Mouse (Mus musculus) liver, embryonic 11.5 days (tissue): ENCODE measurements around the gene Xpc. TPM values are rescaled to one million over a fixed set of nuclear protein-coding genes. Genes with fewer than 3 reads are reported as not detected.

Experiments
- ATAC-seq: fragments of 200-750 bp; cut with Nextera tagmentation; replicated peaks from 2 replicates; pipeline ENCODE4 v1.8.0; 2017; ENCODE audit warnings: moderate number of reproducible peaks, mild to moderate bottlenecking, moderate TSS enrichment, moderate library complexity; ENCODE audit not compliant: low FRiP score
- DNase-seq: peaks from one replicate; pipeline ENCODE4 v3.0.0-alpha.2; 2017; ENCODE audit warnings: low spot score
- H3K27ac ChIP-seq: fragments of 300-500 bp; sonication (generic); 2 replicates; pipeline ENCODE4 v1.5.1; 2014; ENCODE audit warnings: mild to moderate bottlenecking, low read depth, low read length, control low read depth
- H3K27me3 ChIP-seq: fragments of 300-500 bp; sonication (generic); replicated peaks from 2 replicates; pipeline ENCODE4 v1.6.1; 2014; ENCODE audit warnings: low read length, mixed read lengths; ENCODE audit not compliant: control insufficient read depth, insufficient read depth
- H3K36me3 ChIP-seq: fragments of 300-500 bp; sonication (generic); 2 replicates; pipeline ENCODE4 v1.6.1; 2014; ENCODE audit warnings: mild to moderate bottlenecking, low read length, moderate library complexity, mixed read lengths; ENCODE audit not compliant: control insufficient read depth, insufficient read depth
- H3K4me1 ChIP-seq: fragments of 300-500 bp; sonication (generic); replicated peaks from 2 replicates; pipeline ENCODE4 v1.6.1; 2014; ENCODE audit warnings: low read length, mixed read lengths; ENCODE audit not compliant: control insufficient read depth, insufficient read depth
- H3K4me2 ChIP-seq: fragments of 300-500 bp; sonication (generic); 2 replicates; pipeline ENCODE4 v1.6.1; 2014; ENCODE audit warnings: mild to moderate bottlenecking, control low read depth, moderate library complexity
- H3K4me3 ChIP-seq: fragments of 300-500 bp; sonication (generic); 2 replicates; pipeline ENCODE4 v1.5.1; 2014; ENCODE audit warnings: low read depth, low read length, control low read depth
- H3K9ac ChIP-seq: fragments of 300-500 bp; sonication (generic); 2 replicates; pipeline ENCODE4 v1.6.1; 2014; ENCODE audit warnings: low read depth, low read length, control low read depth
- H3K9me3 ChIP-seq: fragments of 300-500 bp; sonication (generic); 2 replicates; pipeline ENCODE4 v1.6.1; 2016; ENCODE audit warnings: low read length, inconsistent platforms, mixed read lengths; ENCODE audit not compliant: control insufficient read depth
- WGBS: fragments of 180-500 bp; shearing (Covaris S2); extraction: QIAGEN DNeasy Blood & Tissue Kit; methylation state at CpG from one replicate; pipeline ENCODE4 v1.1.7; 2014; 5-methylcytosine and 5-hydroxymethylcytosine counted together
- polyA plus RNA-seq: library from polyadenylated mRNA; unstranded; fragments of >200 nt; fragmentation: Nextera tagmentation; extraction: Ambion mirVana; gene quantifications from 2 replicates; pipeline ENCODE4 v1.2.1, GENCODE M21; 2014

Xpc gene
- polyA plus RNA-seq, 1 experiment from 2014 or later, result 13.2 TPM

GRCm38 (mm10) chr6:91491004-91491403 lies 24.7 kb downstream of the Xpc start:
- 70% methylated on average over 6 of the region's 6 CpGs for WGBS
- no peak for ATAC-seq
- no peaks in the 10 kb centered on the region for H3K9me3 ChIP-seq

DNA sequence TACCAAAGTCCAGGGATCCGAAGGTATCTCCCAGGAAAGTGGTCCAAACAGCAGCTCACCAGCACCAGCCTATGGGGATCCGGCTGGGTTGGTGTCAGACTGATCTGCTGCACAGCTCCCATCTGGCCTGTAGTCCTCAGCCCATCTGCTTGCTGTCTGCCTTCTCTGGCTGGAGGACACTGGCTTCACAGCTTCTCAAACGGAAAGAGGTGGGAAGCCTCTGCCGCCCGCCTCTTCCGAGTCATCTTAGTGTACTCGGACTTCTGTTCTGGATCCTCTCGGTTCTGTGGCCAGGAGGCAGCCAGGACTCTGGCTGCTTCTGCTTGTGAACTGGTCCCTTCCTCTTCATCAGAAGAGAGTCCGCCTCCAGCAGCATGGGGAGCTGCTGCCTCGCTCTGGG lies 25.8 kb downstream of the Xpc start:
- Histone ChIP-seq H3K4me3 (no peak overlapping the region), H3K27ac (no peak overlapping the region), H3K9ac (no peak overlapping the region), H3K4me1 (no peaks in the 10 kb centered on the region), H3K36me3 (peaks cover 32% of the 10 kb centered on the region), H3K9me3 (no peaks in the 10 kb centered on the region), H3K4me2 (no peak overlapping the region), H3K27me3 (no peaks in the 10 kb centered on the region)
- no peak for ATAC-seq
- no peak for DNase-seq
- WGBS, result 85% methylated on average over 10 of the region's 10 CpGs

More at GRCm38 (mm10) chr6:91491004-91491403, 24.7 kb downstream of the Xpc start:
- Histone ChIP-seq H3K4me2 (no peak overlapping the region), H3K27ac (no peak overlapping the region), H3K27me3 (no peaks in the 10 kb centered on the region), H3K4me1 (no peaks in the 10 kb centered on the region), H3K9ac (no peak overlapping the region), H3K4me3 (no peak overlapping the region), H3K36me3 (peaks cover 25% of the 10 kb centered on the region)
- no peak for DNase-seq

GRCm38 (mm10) chr6:91488496-91489212 lies 27.0 kb downstream of the Xpc start:
- Histone ChIP-seq H3K4me1 (no peaks in the 10 kb centered on the region), H3K27ac (no peak overlapping the region), H3K36me3 (peaks cover 35% of the 10 kb centered on the region), H3K9me3 (no peaks in the 10 kb centered on the region), H3K27me3 (no peaks in the 10 kb centered on the region), H3K9ac (no peak overlapping the region), H3K4me2 (no peak overlapping the region), H3K4me3 (no peak overlapping the region)
- DNase-seq (no peak), ATAC-seq (no peak)
- 78% methylated on average over 9 of the region's 9 CpGs for WGBS

- 86% methylated on average over 15 of the region's 15 CpGs for WGBS
- ATAC-seq (no peak), DNase-seq (no peak)
- peaks cover 45% of the 10 kb centered on the region for H3K36me3 ChIP-seq
- H3K27ac ChIP-seq, result no peak overlapping the region
- no peaks in the 10 kb centered on the region for H3K4me1 ChIP-seq
- H3K4me3 ChIP-seq, result no peak overlapping the region
- H3K9me3 ChIP-seq, result no peaks in the 10 kb centered on the region
- H3K9ac ChIP-seq, result no peak overlapping the region
- H3K4me2 ChIP-seq, result no peak overlapping the region
- no peaks in the 10 kb centered on the region for H3K27me3 ChIP-seq
Measured at GRCm38 (mm10) chr6:91486736-91487453, 28.8 kb downstream of the Xpc start.

- DNase-seq, result no peak
- WGBS, result 88% methylated on average over 2 of the region's 2 CpGs
- ATAC-seq, result no peak
- H3K4me3 ChIP-seq, result no peak overlapping the region
- no peak overlapping the region for H3K4me2 ChIP-seq
- H3K4me1 ChIP-seq, result no peaks in the 10 kb centered on the region
- H3K36me3 ChIP-seq, result peaks cover 58% of the 10 kb centered on the region
- no peaks in the 10 kb centered on the region for H3K9me3 ChIP-seq
- H3K27ac ChIP-seq, result no peak overlapping the region
- H3K9ac ChIP-seq, result no peak overlapping the region
- H3K27me3 ChIP-seq, result no peaks in the 10 kb centered on the region
Measured at GRCm38 (mm10) chr6:91483371-91483770, 32.3 kb downstream of the Xpc start.

DNA sequence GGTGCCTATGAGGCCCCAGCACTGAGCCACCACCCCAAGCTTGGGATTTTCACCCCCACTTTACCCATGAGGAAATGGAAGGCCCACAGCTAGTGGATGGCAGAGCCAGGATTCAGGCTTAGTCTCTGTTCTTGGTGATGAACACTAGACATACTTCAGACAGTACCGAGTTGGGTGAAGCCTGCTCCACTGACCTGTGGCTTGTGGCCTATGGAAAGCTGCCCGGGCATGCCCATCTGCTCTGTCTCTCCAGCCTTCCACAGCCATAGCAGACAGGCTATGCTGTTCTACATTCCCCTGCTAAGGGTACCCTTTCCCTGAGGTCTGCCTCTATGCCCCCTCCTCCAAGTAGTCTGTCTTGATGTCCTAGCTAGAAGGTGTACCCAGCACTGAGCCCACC lies 39.1 kb downstream of the Xpc start:
- 93% methylated on average over 2 of the region's 2 CpGs for WGBS
- no peak for DNase-seq
- Histone ChIP-seq H3K9me3 (no peaks in the 10 kb centered on the region), H3K9ac (no peak overlapping the region), H3K27ac (no peak overlapping the region), H3K4me1 (peaks cover 12% of the 10 kb centered on the region), H3K4me3 (no peak overlapping the region), H3K36me3 (peaks cover 32% of the 10 kb centered on the region), H3K4me2 (no peak overlapping the region), H3K27me3 (no peaks in the 10 kb centered on the region)
- ATAC-seq, result no peak

- H3K36me3 ChIP-seq, result peaks cover 24% of the 10 kb centered on the region; the same call in 1 of the 2 replicates
- WGBS, result 63% methylated on average over 9 of the region's 9 CpGs
- DNase-seq, result no peak
Measured at GRCm38 (mm10) chr6:91474441-91475190, 41.1 kb downstream of the Xpc start.

DNA sequence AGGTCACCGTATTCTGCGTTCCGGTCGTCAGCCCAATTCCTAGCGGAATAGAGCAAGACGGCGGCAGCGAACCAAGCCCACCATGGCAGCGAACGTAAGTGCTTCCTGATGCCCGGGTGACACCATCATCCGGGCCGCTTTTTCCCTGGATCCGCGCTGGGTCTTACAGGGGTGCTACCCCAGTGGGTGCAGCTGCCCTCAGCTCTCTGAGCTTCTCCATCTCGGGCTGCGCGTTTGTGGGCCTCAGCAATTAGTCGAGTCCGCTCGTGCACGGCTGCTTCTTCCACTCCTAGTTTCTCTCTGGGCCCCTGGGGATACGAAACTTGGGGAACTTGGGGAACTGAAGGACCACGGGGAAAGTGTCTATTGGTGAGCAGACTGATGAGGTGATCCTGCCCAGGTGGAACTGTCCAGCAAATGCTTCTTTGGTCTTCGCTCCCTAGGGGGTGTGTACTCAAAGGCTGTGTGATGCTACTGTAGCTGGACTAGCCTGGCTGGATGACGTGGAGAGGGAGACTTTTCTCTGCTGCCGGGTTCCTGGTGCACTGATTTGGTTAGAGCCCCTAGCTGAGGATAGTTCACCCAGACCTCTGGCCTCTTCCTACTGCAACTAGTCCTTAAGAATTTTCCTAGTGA lies 41.8 kb downstream of the Xpc start:
- Histone ChIP-seq H3K9ac (peak overlapping the region; percentile 83), H3K36me3 (peaks cover 17% of the 10 kb centered on the region; the same call in 1 of the 2 replicates), H3K9me3 (no peaks in the 10 kb centered on the region), H3K27me3 (no peaks in the 10 kb centered on the region), H3K4me2 (peak overlapping the region; percentile 79), H3K4me3 (peak overlapping the region; percentile 86), H3K4me1 (peaks cover 12% of the 10 kb centered on the region), H3K27ac (peak overlapping the region; percentile 56; the same call in 1 of the 2 replicates)
- under 1% methylated on average over 27 of the region's 27 CpGs for WGBS
- DNase-seq (no peak), ATAC-seq (peak; percentile 26)

More at GRCm38 (mm10) chr6:91474441-91475190, 41.1 kb downstream of the Xpc start:
- Histone ChIP-seq H3K9ac (peak overlapping the region; percentile 83), H3K4me2 (peak overlapping the region; percentile 79), H3K9me3 (no peaks in the 10 kb centered on the region), H3K4me3 (peak overlapping the region; percentile 86), H3K4me1 (peaks cover 12% of the 10 kb centered on the region), H3K27ac (no peak overlapping the region), H3K27me3 (no peaks in the 10 kb centered on the region)
- no peak for ATAC-seq
